Mouse (Mus musculus): Measurements from ENCODE around the gene Zfp800. TPM values are rescaled to one million over a fixed set of nuclear protein-coding genes. Genes with fewer than 3 reads are reported as not detected.

Gene Zfp800
- polyA plus RNA-seq, 1 experiment from 2014 or later = 37.6 TPM

DNA sequence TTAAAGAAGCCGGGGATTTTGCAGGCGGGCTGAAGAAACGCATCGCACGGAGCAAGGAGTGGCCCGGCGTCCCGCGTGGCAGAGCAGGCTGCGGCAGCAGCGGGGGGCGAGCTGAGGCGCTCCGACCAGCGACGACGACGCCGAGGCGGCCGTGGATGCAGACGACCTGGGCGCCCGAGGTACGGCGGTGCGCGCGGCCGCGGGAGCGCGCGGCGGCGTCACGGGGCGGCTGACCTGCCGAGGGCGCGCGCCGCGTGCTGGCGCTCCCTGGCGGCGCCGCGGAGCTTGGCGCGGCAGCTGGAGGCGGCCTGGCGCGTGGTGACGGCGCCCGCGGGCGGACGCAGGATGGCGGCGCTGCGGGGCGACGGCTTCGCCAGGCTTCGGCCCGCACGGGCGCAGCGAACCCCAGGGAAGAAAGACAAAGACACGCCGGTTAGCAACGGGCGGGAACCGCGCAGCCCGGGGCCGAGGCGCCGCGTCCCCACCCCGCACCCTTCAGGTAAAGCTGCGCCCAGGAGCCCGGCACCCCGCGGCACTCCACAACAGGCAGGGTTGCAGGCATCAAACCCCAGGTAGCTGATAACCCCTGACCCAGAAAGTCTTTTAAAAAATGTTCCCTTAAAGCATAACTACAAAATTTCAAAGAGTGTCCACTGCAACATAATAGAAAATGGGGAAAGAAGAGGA is 182.4 kb downstream of the Zfp800 start:
- DNase-seq (ENCODE audit: low spot score) = peak; percentile 74

DNA sequence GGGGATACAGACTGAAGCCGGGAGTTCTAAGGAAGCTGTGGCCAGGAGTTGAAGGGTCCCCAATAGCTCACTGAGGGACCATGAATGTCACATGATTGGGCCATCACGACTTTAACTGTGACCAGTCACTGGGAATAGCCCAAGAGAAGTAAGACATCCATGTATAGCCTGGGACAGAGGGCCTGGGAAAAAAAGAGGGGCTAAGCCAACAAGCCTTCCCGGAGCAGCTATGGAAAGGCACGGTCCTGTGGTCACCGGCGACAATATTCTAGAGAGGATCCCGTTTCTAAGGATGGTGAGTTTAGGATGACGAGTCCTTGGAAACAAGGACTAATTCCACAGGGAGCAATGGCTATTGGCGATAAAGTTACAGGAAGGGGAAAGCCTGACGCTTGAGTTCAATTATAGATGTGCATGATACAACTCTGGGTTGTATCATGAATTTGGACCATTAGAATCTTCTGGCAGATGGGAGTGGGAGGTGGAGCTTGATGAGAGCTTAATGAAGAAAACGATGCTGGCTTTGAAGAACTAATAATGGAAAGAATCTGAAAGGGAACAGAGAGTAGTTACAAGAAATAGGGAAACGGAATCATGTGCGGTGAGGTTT is 183.0 kb downstream of the Zfp800 start:
- no peak for DNase-seq (ENCODE audit: low spot score)

DNA sequence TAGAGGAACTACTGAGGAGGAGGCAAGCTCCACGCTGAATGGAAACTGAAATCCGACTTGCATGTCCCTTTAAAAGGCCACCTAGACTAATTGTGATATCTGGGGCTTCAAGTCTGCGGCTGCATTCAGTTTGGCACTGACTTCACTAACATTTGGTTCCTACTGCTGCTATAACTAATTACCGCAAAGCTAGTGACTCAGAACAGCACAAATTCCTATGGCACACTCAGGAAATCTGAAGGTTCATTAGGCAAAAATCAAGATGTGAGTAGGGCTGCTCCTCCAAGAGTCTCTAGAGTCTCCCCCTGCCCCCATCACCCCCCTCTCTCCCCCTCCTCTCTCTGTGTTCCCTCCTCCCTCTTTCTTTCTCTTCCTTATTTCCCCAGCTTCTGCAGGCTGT is 194.4 kb downstream of the Zfp800 start:
- DNase-seq (ENCODE audit: low spot score) = no peak

DNA sequence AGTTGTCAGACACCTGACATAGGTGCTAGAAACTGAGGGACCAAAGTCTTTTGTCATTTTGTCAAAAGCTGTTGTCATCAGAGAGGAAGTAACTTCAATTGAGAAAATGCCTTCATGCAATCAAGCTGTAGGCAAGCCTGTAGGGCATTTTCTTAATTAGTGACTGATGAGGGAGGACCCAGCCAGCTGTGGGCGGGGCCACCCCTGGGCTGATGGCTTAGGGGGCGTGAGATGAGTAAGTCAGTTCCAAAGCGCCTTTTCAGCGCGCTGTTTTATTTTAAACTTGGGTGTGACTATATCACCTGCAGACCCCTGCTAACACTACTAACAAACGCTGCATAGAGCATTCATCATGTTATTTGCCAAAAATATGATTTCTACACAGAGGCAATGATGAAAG is 195.0 kb downstream of the Zfp800 start:
- DNase-seq (ENCODE audit: low spot score) = no peak

DNA sequence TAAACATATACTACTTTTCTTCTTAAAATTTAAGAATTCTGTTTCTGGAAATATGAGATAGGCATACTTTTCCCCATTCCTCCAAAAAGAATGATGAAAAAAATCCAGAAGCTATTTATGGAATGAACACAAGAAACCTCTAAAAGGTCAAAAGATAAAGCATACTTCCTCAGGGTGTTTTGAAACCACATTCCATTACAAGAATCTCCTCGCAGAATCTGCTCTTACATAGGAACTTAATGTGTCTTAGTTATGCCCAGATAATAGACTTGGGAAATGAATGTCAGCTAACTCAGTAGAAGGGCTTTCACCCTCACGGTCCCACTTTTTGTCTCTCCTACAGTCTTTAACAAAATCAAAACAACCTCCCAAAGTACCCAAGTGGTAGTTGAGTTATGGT is 203.9 kb downstream of the Zfp800 start:
- DNase-seq (ENCODE audit: low spot score) = no peak

DNA sequence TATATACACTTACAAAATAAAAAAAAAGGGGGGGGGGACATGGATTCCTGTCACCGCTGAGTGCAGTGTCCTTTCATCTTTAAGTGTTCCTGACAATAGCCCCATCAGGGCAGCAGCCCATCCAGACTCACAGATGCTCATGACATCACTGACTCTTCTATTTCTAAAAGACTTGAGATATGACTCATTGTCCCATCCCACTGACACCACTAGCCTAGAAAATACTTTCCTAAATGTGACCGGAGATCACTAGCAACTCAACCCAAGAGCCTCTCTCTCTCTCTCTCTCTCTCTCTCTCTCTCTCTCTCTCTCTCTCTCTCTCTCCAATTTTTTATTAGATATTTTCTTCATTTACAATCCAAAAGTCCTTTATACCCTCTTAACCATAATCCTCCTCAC is 205.9 kb downstream of the Zfp800 start:
- DNase-seq (ENCODE audit: low spot score) = no peak

Other genes starting within 250 kb of the Zfp800 start
- 293 and 304 TPM in 2 replicates for gene Arf5, start 25.6 kb upstream of the Zfp800 start, polyA plus RNA-seq (2015; fragmentation: Nextera tagmentation; extraction: Ambion mirVana)
- 0.07 TPM in 1 of 2 replicates, not detected in the other for gene Fscn3, start 29.8 kb upstream of the Zfp800 start, polyA plus RNA-seq (2015; fragmentation: Nextera tagmentation; extraction: Ambion mirVana)
- 10.5 and 12.6 TPM in 2 replicates for gene Gcc1, start 30.4 kb upstream of the Zfp800 start, polyA plus RNA-seq (2015; fragmentation: Nextera tagmentation; extraction: Ambion mirVana)
- not detected in 2 replicates for gene Pax4, start 51.3 kb upstream of the Zfp800 start, polyA plus RNA-seq (2015; fragmentation: Nextera tagmentation; extraction: Ambion mirVana)
- gene Snd1, start 77.1 kb upstream of the Zfp800 start, polyA plus RNA-seq (2015; fragmentation: Nextera tagmentation; extraction: Ambion mirVana) = 69.2 and 70.6 TPM in 2 replicates

Data from thymus, postnatal 0 days (tissue).